Mouse (Mus musculus) thymus, postnatal 14 days (tissue): ENCODE results near the gene Bpifa2.
"Not testable (repeated sequence)": the region's sequence is repeated elsewhere in the genome, so short reads cannot be mapped to it uniquely, and the experiment has no call there.

Experiments used
- DNase-seq: peaks from one replicate; pipeline ENCODE4 v3.0.0; 2021

The Bpifa2 gene

GRCm38 (mm10) chr2:154007965-154008364 lies at the start of gene Bpifa2:
TSS of gene Bpifa2 (plus strand) at chr2:154008265.
- no peak for DNase-seq

- DNase-seq: no peak
These were observed 45.2 kb upstream of the Bpifa2 start for GRCm38 (mm10) chr2:153962821-153963331.

- no peak for DNase-seq
These were observed 44.7 kb upstream of the Bpifa2 start for GRCm38 (mm10) chr2:153963334-153963733.

GRCm38 (mm10) chr2:153970221-153970620 lies 37.8 kb upstream of the Bpifa2 start:
- DNase-seq: no peak

GRCm38 (mm10) chr2:153974582-153974981 lies 33.5 kb upstream of the Bpifa2 start, which contains the start of gene Bpifa6:
TSS of gene Bpifa6 (plus strand) at chr2:153974945.
- DNase-seq: no peak

- peak; percentile 57 for DNase-seq
These were observed 12.3 kb upstream of the Bpifa2 start for GRCm38 (mm10) chr2:153995770-153996169.

GRCm38 (mm10) chr2:154000501-154000900 lies 7.6 kb upstream of the Bpifa2 start:
- no peak for DNase-seq

- no peak for DNase-seq
These were observed 7.0 kb upstream of the Bpifa2 start for GRCm38 (mm10) chr2:154001056-154001455.

- DNase-seq: no peak
These were observed 3.6 kb upstream of the Bpifa2 start for GRCm38 (mm10) chr2:154004456-154004855.

GRCm38 (mm10) chr2:154005094-154005493 lies 3.0 kb upstream of the Bpifa2 start:
- DNase-seq: no peak

- DNase-seq: no peak
These were observed 2.3 kb upstream of the Bpifa2 start for GRCm38 (mm10) chr2:154005734-154006133.

GRCm38 (mm10) chr2:154006331-154006730 lies 1.7 kb upstream of the Bpifa2 start:
- no peak for DNase-seq

- no peak for DNase-seq
These were observed 684 bp upstream of the Bpifa2 start for GRCm38 (mm10) chr2:154007381-154007780.

- DNase-seq: no peak
These were observed 9.9 kb downstream of the Bpifa2 start for GRCm38 (mm10) chr2:154017990-154018389.

- DNase-seq: not testable (repeated sequence)
These were observed 16.6 kb downstream of the Bpifa2 start for GRCm38 (mm10) chr2:154024676-154025075.

GRCm38 (mm10) chr2:154038932-154039331 lies 30.9 kb downstream of the Bpifa2 start:
- DNase-seq: peak; percentile 36

- no peak for DNase-seq
These were observed 36.7 kb downstream of the Bpifa2 start for GRCm38 (mm10) chr2:154044743-154045142.

GRCm38 (mm10) chr2:154058690-154059089 lies 50.6 kb downstream of the Bpifa2 start:
- DNase-seq: peak; percentile 8
